Mouse (Mus musculus): ENCODE data around the gene Trim38. TPM values are rescaled to one million over a fixed set of nuclear protein-coding genes. Genes with fewer than 3 reads are reported as not detected.
A peak's percentile ranks its signal among the peaks of the same experiment; 100 is the strongest.
"Not testable (repeated sequence)": the region's sequence is repeated elsewhere in the genome, so short reads cannot be mapped to it uniquely, and the experiment has no call there.

The Trim38 gene
- polyA plus RNA-seq (2012; rRNA removed) (0.06 TPM in 1 of 2 replicates, not detected in the other), polyA plus RNA-seq (2014; fragmentation: Nextera tagmentation; extraction: Ambion mirVana) (not detected in 2 replicates)

- 74% methylated on average over 2 of the region's 2 CpGs for WGBS (ENCODE audit: insufficient replicate concordance)
- not testable (repeated sequence) for H3K9me3 ChIP-seq (ENCODE audit: control insufficient read depth, low read length); H3K9ac ChIP-seq (replicated peaks); H3K4me3 ChIP-seq (ENCODE audit: insufficient read depth in 1 of 2, low read depth in 2 of 2, low read length in 2 of 2); H3K27ac ChIP-seq; H3K27me3 ChIP-seq (ENCODE audit: control insufficient read depth, insufficient read depth, low read length); DNase-seq (ENCODE audit: low read depth in 3 of 3, low spot score in 3 of 3); H3K36me3 ChIP-seq (replicated peaks; ENCODE audit: control insufficient read depth, insufficient read depth, low read depth); H3K4me2 ChIP-seq (ENCODE audit: low read depth); ATAC-seq (ENCODE audit: insufficient read depth)
- peaks cover 6 to 27% of the 10 kb centered on the region in 2 experiments; a peak in 3 of 4 replicates for H3K4me1 ChIP-seq (replicated peaks; ENCODE audit: control insufficient read depth in 2 of 2, insufficient read depth in 2 of 2, low read length in 1 of 2)
Measured at GRCm38 (mm10) chr13:23769613-23770012, at the start of gene Trim38. Gene Trim38, plus strand, starts transcription at chr13:23769913.

- Histone ChIP-seq H3K9me3 (ENCODE audit: control insufficient read depth, low read length) (no peaks in the 10 kb centered on the region), H3K27me3 (ENCODE audit: control insufficient read depth, insufficient read depth, low read length) (no peaks in the 10 kb centered on the region), H3K4me1 (replicated peaks; ENCODE audit: control insufficient read depth in 2 of 2, insufficient read depth in 2 of 2, low read length in 1 of 2) (peaks cover 15 to 29% of the 10 kb centered on the region in 2 experiments), H3K27ac (no peak overlapping the region), H3K36me3 (replicated peaks; ENCODE audit: control insufficient read depth, insufficient read depth, low read depth) (no peaks in the 10 kb centered on the region), H3K4me3 (ENCODE audit: insufficient read depth in 1 of 2, low read depth in 2 of 2, low read length in 2 of 2) (no peak overlapping the region), H3K4me2 (ENCODE audit: low read depth) (no peak overlapping the region), H3K9ac (replicated peaks) (no peak overlapping the region)
- ATAC-seq (ENCODE audit: insufficient read depth) (peak; percentile 69; the same call in 1 of the 2 replicates), DNase-seq (ENCODE audit: low read depth in 3 of 3, low spot score in 3 of 3) (no peak)
- WGBS (ENCODE audit: insufficient replicate concordance): 44% methylated on average over 4 of the region's 4 CpGs
- TF ChIP-seq EP300 (IDR thresholded peaks at IDR 0.05; ENCODE audit: low read depth) (no peak), CTCF (IDR thresholded peaks at IDR 0.05; ENCODE audit: low read depth) (no peak)
Measured at GRCm38 (mm10) chr13:23724239-23724638, 45.5 kb upstream of the Trim38 start.

- 33% methylated on average over 1 of the region's 1 CpGs for WGBS (ENCODE audit: insufficient replicate concordance)
- Histone ChIP-seq H3K4me3 (ENCODE audit: insufficient read depth in 1 of 2, low read depth in 2 of 2, low read length in 2 of 2) (no peak overlapping the region), H3K4me2 (ENCODE audit: low read depth) (no peak overlapping the region), H3K9ac (replicated peaks) (no peak overlapping the region), H3K4me1 (replicated peaks; ENCODE audit: control insufficient read depth in 2 of 2, insufficient read depth in 2 of 2, low read length in 1 of 2) (peaks cover 15 to 33% of the 10 kb centered on the region in 2 experiments), H3K9me3 (ENCODE audit: control insufficient read depth, low read length) (no peaks in the 10 kb centered on the region), H3K27ac (no peak overlapping the region), H3K27me3 (ENCODE audit: control insufficient read depth, insufficient read depth, low read length) (no peaks in the 10 kb centered on the region), H3K36me3 (replicated peaks; ENCODE audit: control insufficient read depth, insufficient read depth, low read depth) (no peaks in the 10 kb centered on the region)
- ATAC-seq (ENCODE audit: insufficient read depth) (no peak), DNase-seq (ENCODE audit: low read depth in 3 of 3, low spot score in 3 of 3) (no peak)
- no peak for TF ChIP-seq CTCF (IDR thresholded peaks at IDR 0.05; ENCODE audit: low read depth)
- TF ChIP-seq EP300 (IDR thresholded peaks at IDR 0.05; ENCODE audit: low read depth): no peak
Measured at GRCm38 (mm10) chr13:23725213-23725612, 44.5 kb upstream of the Trim38 start.

GRCm38 (mm10) chr13:23728472-23729191, 41.1 kb upstream of the Trim38 start:
- Histone ChIP-seq H3K27ac (no peak overlapping the region), H3K4me2 (ENCODE audit: low read depth) (peak overlapping the region; percentile 11; the same call in 1 of the 2 replicates), H3K9me3 (ENCODE audit: control insufficient read depth, low read length) (no peaks in the 10 kb centered on the region), H3K27me3 (ENCODE audit: control insufficient read depth, insufficient read depth, low read length) (no peaks in the 10 kb centered on the region), H3K4me1 (replicated peaks; ENCODE audit: control insufficient read depth in 2 of 2, insufficient read depth in 2 of 2, low read length in 1 of 2) (peaks cover 17 to 32% of the 10 kb centered on the region in 2 experiments), H3K9ac (replicated peaks) (no peak overlapping the region; the same call in 1 of the 2 replicates), H3K4me3 (ENCODE audit: insufficient read depth in 1 of 2, low read depth in 2 of 2, low read length in 2 of 2) (no peak overlapping the region), H3K36me3 (replicated peaks; ENCODE audit: control insufficient read depth, insufficient read depth, low read depth) (no peaks in the 10 kb centered on the region)
- no peak for ATAC-seq (ENCODE audit: insufficient read depth)
- 41% methylated on average over 18 of the region's 18 CpGs for WGBS (ENCODE audit: insufficient replicate concordance)
- TF ChIP-seq CTCF (IDR thresholded peaks at IDR 0.05; ENCODE audit: low read depth): no peak
- no peak for TF ChIP-seq EP300 (IDR thresholded peaks at IDR 0.05; ENCODE audit: low read depth)
- no peak for DNase-seq (ENCODE audit: low read depth in 3 of 3, low spot score in 3 of 3)

- 0 out of 2 replicates have a peak overlapping the region, but pooled peaks have one; percentile 33 for H3K9ac ChIP-seq (replicated peaks)
Measured at GRCm38 (mm10) chr13:23729192-23729525, 40.6 kb upstream of the Trim38 start.

More at GRCm38 (mm10) chr13:23729192-23729525, 40.6 kb upstream of the Trim38 start:
- Histone ChIP-seq H3K4me1 (replicated peaks; ENCODE audit: control insufficient read depth in 2 of 2, insufficient read depth in 2 of 2, low read length in 1 of 2) (peaks cover 15 to 27% of the 10 kb centered on the region in 2 experiments), H3K27ac (no peak overlapping the region), H3K4me2 (ENCODE audit: low read depth) (no peak overlapping the region), H3K36me3 (replicated peaks; ENCODE audit: control insufficient read depth, insufficient read depth, low read depth) (no peaks in the 10 kb centered on the region), H3K9me3 (ENCODE audit: control insufficient read depth, low read length) (no peaks in the 10 kb centered on the region), H3K27me3 (ENCODE audit: control insufficient read depth, insufficient read depth, low read length) (no peaks in the 10 kb centered on the region), H3K4me3 (ENCODE audit: insufficient read depth in 1 of 2, low read depth in 2 of 2, low read length in 2 of 2) (no peak overlapping the region)
- TF ChIP-seq EP300 (IDR thresholded peaks at IDR 0.05; ENCODE audit: low read depth) (no peak), CTCF (IDR thresholded peaks at IDR 0.05; ENCODE audit: low read depth) (no peak)
- ATAC-seq (ENCODE audit: insufficient read depth): no peak
- DNase-seq (ENCODE audit: low read depth in 3 of 3, low spot score in 3 of 3): no peak
- WGBS (ENCODE audit: insufficient replicate concordance): 47% methylated on average over 9 of the region's 9 CpGs

All from liver, embryonic 14.5 days (tissue).